Mouse (Mus musculus): ENCODE results near the gene Chmp5.

Gene Chmp5

GRCm38 (mm10) chr4:40915947-40916346, 32.3 kb upstream of the Chmp5 start:
- no peaks in the 10 kb centered on the region for H3K36me3 ChIP-seq (ENCODE audit: insufficient read depth, low read length)
- no peak for TF ChIP-seq CTCF (conservative IDR thresholded peaks at IDR 0.05; ENCODE audit: low read length)
- TF ChIP-seq NANOG (IDR thresholded peaks at IDR 0.05; ENCODE audit: borderline replicate concordance, low read length) = no peak
- no peak for TF ChIP-seq POU5F1 (IDR thresholded peaks at IDR 0.05; ENCODE audit: borderline replicate concordance, low read length)

DNA sequence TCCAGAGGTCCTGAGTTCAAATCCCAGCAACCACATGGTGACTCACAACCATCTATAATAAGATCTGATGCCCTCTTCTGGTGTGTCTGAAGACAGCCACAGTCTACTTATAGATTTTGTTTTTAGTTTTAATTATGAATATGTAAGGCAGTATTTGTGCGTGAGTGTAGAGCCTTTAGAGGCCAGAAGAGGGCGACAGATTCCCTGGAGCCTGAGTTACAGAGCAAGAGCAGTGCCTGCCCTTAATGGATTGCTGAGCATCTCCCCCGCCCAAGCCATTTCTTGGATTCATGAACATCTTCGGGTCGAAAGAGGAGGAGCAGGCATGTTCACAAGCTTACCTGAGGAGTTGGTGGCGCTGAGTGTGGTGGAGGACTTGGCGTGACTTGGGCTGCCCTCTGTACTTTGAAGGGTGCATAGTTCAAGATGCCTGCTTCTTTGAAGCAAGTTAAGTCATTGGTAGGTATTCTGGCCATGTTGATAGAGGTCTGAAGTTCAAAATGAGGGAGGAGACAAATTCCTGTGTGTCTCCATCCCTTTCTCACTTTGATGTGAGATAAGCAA, 31.5 kb upstream of the Chmp5 start:
- no peaks in the 10 kb centered on the region for H3K36me3 ChIP-seq (ENCODE audit: insufficient read depth, low read length)
- no peaks in the 10 kb centered on the region for H3K9me3 ChIP-seq (ENCODE audit: low read length)
- no peaks in the 10 kb centered on the region for H3K27me3 ChIP-seq (ENCODE audit: insufficient read depth, low read length)
- H3K4me1 ChIP-seq (replicated peaks; ENCODE audit: low read depth, low read length) = peaks cover 7% of the 10 kb centered on the region; the same call in 1 of the 2 replicates
- no peak overlapping the region for H3K4me3 ChIP-seq (replicated peaks; ENCODE audit: low read length)
- TF ChIP-seq NANOG (IDR thresholded peaks at IDR 0.05; ENCODE audit: borderline replicate concordance, low read length) (no peak), CTCF (conservative IDR thresholded peaks at IDR 0.05; ENCODE audit: low read length) (peak; percentile 78), POU5F1 (IDR thresholded peaks at IDR 0.05; ENCODE audit: borderline replicate concordance, low read length) (no peak)

More at GRCm38 (mm10) chr4:40915947-40916346, 32.3 kb upstream of the Chmp5 start:
- H3K9me3 ChIP-seq (ENCODE audit: low read length) = no peaks in the 10 kb centered on the region
- H3K4me1 ChIP-seq (replicated peaks; ENCODE audit: low read depth, low read length) = peaks cover 9% of the 10 kb centered on the region
- no peaks in the 10 kb centered on the region for H3K27me3 ChIP-seq (ENCODE audit: insufficient read depth, low read length)
- no peak overlapping the region for H3K4me3 ChIP-seq (replicated peaks; ENCODE audit: low read length)

DNA sequence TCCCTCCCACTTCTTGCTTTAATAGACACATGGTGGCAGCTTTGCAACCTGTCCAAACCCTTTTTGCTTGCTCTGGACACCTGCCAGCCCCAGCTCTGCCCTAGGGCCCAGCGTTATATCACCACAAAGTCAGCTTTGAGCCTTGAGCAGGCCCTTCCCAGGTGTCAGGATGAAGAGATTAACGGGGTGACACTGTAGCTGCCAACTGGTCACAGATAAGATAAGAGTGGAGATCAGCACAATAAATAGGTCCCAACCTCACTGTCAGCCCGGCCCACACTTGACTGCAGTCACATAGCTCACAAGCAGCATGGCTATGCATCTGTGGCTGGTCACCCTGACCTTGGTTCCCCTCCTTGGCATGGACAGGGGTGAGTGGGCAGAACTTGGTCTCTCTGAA, 28.4 kb upstream of the Chmp5 start, which contains the start of gene Spink4:
Gene Spink4 (plus strand): TSS at position 268 of the 400 bp plus-strand sequence.
- no peaks in the 10 kb centered on the region for H3K27me3 ChIP-seq (ENCODE audit: insufficient read depth, low read length)
- peaks cover 19% of the 10 kb centered on the region for H3K4me1 ChIP-seq (replicated peaks; ENCODE audit: low read depth, low read length)
- H3K4me3 ChIP-seq (replicated peaks; ENCODE audit: low read length) = no peak within 1 kb of the TSS
- no peaks in the 10 kb centered on the region for H3K9me3 ChIP-seq (ENCODE audit: low read length)
- no peaks in the 10 kb centered on the region for H3K36me3 ChIP-seq (ENCODE audit: insufficient read depth, low read length)
- TF ChIP-seq NANOG (IDR thresholded peaks at IDR 0.05; ENCODE audit: borderline replicate concordance, low read length) (no peak), CTCF (conservative IDR thresholded peaks at IDR 0.05; ENCODE audit: low read length) (no peak), POU5F1 (IDR thresholded peaks at IDR 0.05; ENCODE audit: borderline replicate concordance, low read length) (no peak)

- Histone ChIP-seq H3K27me3 (ENCODE audit: insufficient read depth, low read length) (no peaks in the 10 kb centered on the region), H3K4me3 (replicated peaks; ENCODE audit: low read length) (no peak overlapping the region), H3K9me3 (ENCODE audit: low read length) (no peaks in the 10 kb centered on the region), H3K36me3 (ENCODE audit: insufficient read depth, low read length) (no peaks in the 10 kb centered on the region), H3K4me1 (replicated peaks; ENCODE audit: low read depth, low read length) (peaks cover 21% of the 10 kb centered on the region)
- TF ChIP-seq CTCF (conservative IDR thresholded peaks at IDR 0.05; ENCODE audit: low read length) (no peak), NANOG (IDR thresholded peaks at IDR 0.05; ENCODE audit: borderline replicate concordance, low read length) (no peak), POU5F1 (IDR thresholded peaks at IDR 0.05; ENCODE audit: borderline replicate concordance, low read length) (no peak)
These were observed 27.6 kb upstream of the Chmp5 start for GRCm38 (mm10) chr4:40920576-40920975.

- H3K4me3 ChIP-seq (replicated peaks; ENCODE audit: low read length) = no peak overlapping the region
- no peak for TF ChIP-seq NANOG (IDR thresholded peaks at IDR 0.05; ENCODE audit: borderline replicate concordance, low read length)
- TF ChIP-seq CTCF (conservative IDR thresholded peaks at IDR 0.05; ENCODE audit: low read length) = no peak
- no peak for TF ChIP-seq POU5F1 (IDR thresholded peaks at IDR 0.05; ENCODE audit: borderline replicate concordance, low read length)
- H3K36me3 ChIP-seq (ENCODE audit: insufficient read depth, low read length) = no peaks in the 10 kb centered on the region
- H3K4me1 ChIP-seq (replicated peaks; ENCODE audit: low read depth, low read length) = peaks cover 19% of the 10 kb centered on the region
- H3K27me3 ChIP-seq (ENCODE audit: insufficient read depth, low read length) = no peaks in the 10 kb centered on the region
- no peaks in the 10 kb centered on the region for H3K9me3 ChIP-seq (ENCODE audit: low read length)
These were observed 26.9 kb upstream of the Chmp5 start for GRCm38 (mm10) chr4:40921288-40921687.

GRCm38 (mm10) chr4:40923087-40923651, 25.0 kb upstream of the Chmp5 start:
- no peak for TF ChIP-seq POU5F1 (IDR thresholded peaks at IDR 0.05; ENCODE audit: borderline replicate concordance, low read length)
- TF ChIP-seq CTCF (conservative IDR thresholded peaks at IDR 0.05; ENCODE audit: low read length) = no peak
- TF ChIP-seq NANOG (IDR thresholded peaks at IDR 0.05; ENCODE audit: borderline replicate concordance, low read length) = no peak
- H3K4me3 ChIP-seq (replicated peaks; ENCODE audit: low read length) = no peak overlapping the region
- peaks cover 19% of the 10 kb centered on the region for H3K4me1 ChIP-seq (replicated peaks; ENCODE audit: low read depth, low read length)
- peaks cover 3% of the 10 kb centered on the region; the same call in 1 of the 2 replicates for H3K27me3 ChIP-seq (ENCODE audit: insufficient read depth, low read length)
- H3K36me3 ChIP-seq (ENCODE audit: insufficient read depth, low read length) = no peaks in the 10 kb centered on the region
- H3K9me3 ChIP-seq (ENCODE audit: low read length) = no peaks in the 10 kb centered on the region

DNA sequence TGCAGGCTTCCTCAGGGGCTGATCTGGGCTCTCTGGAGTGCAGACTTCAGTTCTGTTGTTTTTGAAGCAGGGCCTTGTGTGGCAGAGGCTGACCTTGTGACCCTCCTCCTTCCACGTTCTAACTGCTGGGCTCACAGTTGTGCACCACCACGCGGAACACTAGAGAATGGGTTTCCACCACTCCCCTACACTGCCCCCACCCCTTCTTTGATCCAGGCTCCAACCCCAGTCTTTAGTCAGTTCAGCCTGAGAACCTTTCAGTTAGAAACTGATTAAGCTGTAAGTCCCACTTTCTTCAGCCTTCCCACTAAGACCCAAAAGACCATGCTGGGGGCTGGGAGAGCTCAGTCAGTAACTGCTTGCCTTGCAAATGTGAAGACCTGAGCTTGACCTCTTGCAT, 22.6 kb upstream of the Chmp5 start:
- peaks cover 24% of the 10 kb centered on the region for H3K4me1 ChIP-seq (replicated peaks; ENCODE audit: low read depth, low read length)
- H3K9me3 ChIP-seq (ENCODE audit: low read length) = no peaks in the 10 kb centered on the region
- TF ChIP-seq POU5F1 (IDR thresholded peaks at IDR 0.05; ENCODE audit: borderline replicate concordance, low read length) = no peak
- no peak for TF ChIP-seq CTCF (conservative IDR thresholded peaks at IDR 0.05; ENCODE audit: low read length)
- TF ChIP-seq NANOG (IDR thresholded peaks at IDR 0.05; ENCODE audit: borderline replicate concordance, low read length) = no peak
- H3K27me3 ChIP-seq (ENCODE audit: insufficient read depth, low read length) = peaks cover 3% of the 10 kb centered on the region; the same call in 1 of the 2 replicates
- H3K4me3 ChIP-seq (replicated peaks; ENCODE audit: low read length) = no peak overlapping the region
- 0 out of 2 replicates have a peak, but pooled peaks cover under 1% of the 10 kb centered on the region for H3K36me3 ChIP-seq (ENCODE audit: insufficient read depth, low read length)

DNA sequence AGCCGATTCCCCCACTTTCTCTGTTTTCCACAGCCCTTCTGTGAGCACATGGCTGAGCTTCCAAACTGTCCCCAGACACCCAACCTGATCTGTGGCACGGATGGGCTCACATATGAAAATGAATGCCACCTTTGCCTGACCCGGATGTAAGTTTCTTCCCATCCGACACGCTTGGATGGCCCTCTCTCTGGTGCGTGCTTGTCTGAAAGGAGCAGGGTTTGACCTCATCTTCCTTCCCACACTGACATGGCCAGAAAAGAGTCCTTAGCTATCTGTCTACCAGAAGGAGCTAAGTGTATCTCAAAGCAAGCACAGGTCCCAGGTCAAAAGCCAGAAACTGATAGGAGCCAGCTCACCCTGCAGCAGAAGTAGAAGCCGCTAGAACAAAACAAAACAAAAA, 19.2 kb upstream of the Chmp5 start:
- H3K4me3 ChIP-seq (replicated peaks; ENCODE audit: low read length) = no peak overlapping the region
- TF ChIP-seq CTCF (conservative IDR thresholded peaks at IDR 0.05; ENCODE audit: low read length) (no peak), POU5F1 (IDR thresholded peaks at IDR 0.05; ENCODE audit: borderline replicate concordance, low read length) (no peak), NANOG (IDR thresholded peaks at IDR 0.05; ENCODE audit: borderline replicate concordance, low read length) (no peak)
- peaks cover 31% of the 10 kb centered on the region for H3K4me1 ChIP-seq (replicated peaks; ENCODE audit: low read depth, low read length)
- H3K27me3 ChIP-seq (ENCODE audit: insufficient read depth, low read length) = peaks cover 3% of the 10 kb centered on the region; the same call in 1 of the 2 replicates
- peaks cover 30% of the 10 kb centered on the region for H3K36me3 ChIP-seq (ENCODE audit: insufficient read depth, low read length)
- H3K9me3 ChIP-seq (ENCODE audit: low read length) = no peaks in the 10 kb centered on the region

Measured in E14TG2a.4 (cell line).